Mouse (Mus musculus): ENCODE measurements at regions not wholly inside any gene's neighbourhood (a gene's known extent, or its start where the extent isn't known, plus 50 kb on each side); places are given as distances from the start of the nearest gene placed in this dataset.

DNA sequence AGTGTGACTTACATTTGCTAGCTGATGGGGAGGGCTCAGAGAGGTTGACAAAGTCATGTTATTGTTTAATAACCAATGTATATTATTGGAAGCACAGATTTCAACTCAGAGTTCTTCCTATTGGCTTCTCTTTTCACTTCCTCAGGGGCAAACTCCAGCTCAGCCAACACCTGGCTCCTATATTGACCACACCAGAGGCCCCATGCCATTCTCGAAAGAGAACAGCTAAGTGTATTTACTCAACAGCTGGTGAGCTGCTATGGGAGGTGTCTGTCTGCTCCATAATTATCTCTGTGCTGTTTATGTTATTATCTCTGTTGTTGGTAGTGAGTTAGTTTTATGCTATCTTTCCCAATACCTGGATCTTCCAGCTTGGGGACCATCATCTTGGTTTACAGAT lies 342.4 kb downstream of the Epha4 start:
- no peak for ATAC-seq (replicated peaks; ENCODE audit: low FRiP score, low TSS enrichment, poor library complexity, severe bottlenecking)

DNA sequence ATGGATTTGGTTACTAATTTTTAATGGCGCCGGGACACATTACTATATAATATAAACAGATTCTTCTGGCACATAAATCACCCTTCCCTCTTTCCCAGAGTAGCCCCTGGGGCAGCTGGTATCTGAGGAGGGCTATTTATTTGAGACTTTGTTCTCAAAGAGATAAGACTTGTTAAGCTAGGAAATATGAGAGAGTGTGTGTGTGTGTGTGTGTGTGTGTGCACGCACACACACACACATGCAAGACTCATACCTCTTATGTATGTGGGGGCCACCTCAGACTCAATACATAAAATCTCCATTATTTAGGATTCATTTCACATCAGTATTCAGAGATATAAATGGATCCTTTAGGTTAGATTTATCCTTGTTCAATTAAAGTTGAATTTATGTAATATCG lies 340.1 kb downstream of the Epha4 start:
- ATAC-seq (replicated peaks; ENCODE audit: low FRiP score, low TSS enrichment, poor library complexity, severe bottlenecking), result no peak

DNA sequence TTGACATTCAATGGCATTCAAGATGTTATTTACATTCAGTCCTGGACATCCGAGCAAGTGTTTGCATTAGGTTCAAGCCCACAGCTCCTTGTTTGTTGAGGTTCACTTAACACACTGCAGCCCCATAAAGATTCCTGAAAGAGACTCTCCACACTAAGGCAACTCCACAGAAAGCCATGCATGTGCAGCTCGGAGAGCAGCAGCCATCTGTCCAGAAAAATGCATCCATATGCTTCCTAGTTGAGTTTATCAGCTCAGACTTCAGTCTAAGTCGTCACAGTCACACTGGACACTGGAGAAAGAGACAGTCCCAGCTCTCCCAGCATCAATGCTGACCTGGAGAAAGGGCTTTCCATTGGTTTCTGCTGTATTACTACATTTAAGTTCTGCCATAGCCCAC lies 339.7 kb downstream of the Epha4 start:
- ATAC-seq (replicated peaks; ENCODE audit: low FRiP score, low TSS enrichment, poor library complexity, severe bottlenecking), result no peak

DNA sequence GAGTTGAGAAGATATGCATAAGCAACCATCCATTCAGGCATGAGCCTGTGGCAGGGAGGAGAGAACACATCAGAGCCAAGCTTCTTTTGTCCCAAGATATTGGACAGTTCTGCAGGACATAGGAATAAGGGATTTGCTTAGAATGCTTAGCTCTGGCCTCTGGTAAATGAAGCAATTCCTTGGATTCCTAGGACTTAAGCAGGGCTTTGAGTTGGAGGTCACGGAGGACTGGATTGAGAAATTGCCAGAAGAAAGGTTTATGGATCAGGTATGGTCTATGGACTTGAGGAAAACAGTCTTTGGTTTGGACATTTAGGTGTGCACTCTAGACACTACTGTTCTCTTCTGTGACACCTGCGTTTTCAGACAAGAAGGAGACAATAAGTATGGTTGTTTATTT lies 338.4 kb downstream of the Epha4 start:
- ATAC-seq (replicated peaks; ENCODE audit: low FRiP score, low TSS enrichment, poor library complexity, severe bottlenecking), result no peak

DNA sequence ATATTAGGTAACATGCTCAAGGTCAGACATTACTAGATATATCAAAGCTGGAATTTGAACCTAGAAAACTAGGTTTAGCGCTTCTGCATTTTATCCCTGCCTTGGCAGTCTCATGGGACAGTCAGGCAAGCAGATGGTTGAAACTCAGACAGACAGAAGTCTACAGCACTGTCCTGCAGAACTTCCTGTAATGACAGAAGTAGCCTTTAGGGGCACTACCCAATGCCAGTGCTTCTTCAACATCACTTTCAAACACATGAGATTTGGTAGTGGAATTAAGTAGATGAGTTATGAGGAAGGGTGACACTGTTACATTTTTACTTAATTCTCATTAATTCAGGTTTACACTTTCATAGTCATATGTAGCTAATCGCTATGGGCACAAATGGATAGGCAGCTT lies 330.9 kb downstream of the Epha4 start:
- ATAC-seq (replicated peaks; ENCODE audit: low FRiP score, low TSS enrichment, poor library complexity, severe bottlenecking), result peak; percentile 78

DNA sequence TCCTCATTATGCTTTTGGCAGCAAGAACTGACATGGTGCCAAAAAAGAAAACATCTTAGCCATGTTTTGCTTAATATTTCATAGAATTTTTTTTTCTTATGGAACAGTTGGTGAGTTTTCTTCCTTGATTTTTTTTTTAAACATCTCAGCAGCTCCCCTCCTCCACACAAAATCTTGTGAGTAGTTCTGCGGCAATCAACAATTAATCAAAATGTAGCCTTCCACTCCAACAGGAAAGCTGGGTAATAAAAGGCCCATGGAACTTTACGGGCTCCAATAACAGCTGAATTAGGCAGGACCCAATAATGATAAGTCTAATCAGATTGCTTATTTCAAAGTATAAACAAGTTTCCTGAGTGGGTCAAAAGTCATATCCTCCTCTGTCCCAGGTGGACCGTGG lies 324.7 kb downstream of the Epha4 start:
- no peak for ATAC-seq (replicated peaks; ENCODE audit: low FRiP score, low TSS enrichment, poor library complexity, severe bottlenecking)

DNA sequence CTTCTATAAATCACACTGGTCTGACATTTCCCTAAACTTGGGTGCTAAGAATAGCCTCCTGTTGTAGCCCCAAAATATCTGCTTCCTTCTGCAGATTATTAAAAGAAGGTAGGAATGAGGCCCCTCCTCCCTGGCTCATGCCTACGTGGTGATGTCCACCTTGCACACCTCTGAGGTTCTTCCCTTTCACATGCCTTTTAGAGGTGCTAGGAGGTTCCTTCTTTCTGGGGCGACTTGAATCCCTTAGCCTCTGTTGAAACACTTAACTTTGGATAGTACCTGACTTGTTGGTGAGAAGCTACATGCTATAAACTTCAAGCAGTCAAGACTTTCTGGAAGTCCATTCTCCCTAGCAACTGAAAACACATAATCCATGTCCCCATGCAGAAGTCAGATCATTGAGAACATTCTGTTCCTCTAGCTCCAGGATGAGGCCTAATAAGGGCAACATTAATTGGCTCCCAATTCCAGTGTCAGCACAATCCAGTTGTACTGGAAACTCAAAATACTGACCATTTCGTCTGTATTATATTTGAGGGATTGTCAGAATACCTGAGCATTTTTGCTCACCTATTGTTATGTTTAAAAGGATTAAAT lies 313.5 kb downstream of the Epha4 start:
- ATAC-seq (replicated peaks; ENCODE audit: low FRiP score, low TSS enrichment, poor library complexity, severe bottlenecking), result no peak

DNA sequence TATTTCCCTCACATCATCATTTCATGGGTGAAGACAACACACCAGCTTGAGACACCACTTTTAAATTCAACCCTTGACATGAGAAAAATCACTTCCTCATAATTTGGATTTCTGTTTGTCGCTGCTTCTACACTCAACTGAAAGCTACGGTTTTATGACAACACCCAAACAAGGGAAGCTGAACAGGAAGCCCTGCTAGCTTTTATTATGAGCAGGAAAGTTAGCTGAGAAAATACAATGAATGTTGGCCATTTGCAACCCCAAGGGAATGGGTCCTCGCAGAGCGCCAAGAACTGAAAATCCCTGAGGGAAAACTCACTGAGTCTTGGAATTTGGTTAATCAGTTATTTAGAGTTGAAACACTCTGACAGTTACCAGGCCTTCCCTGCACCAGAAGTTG lies 311.9 kb downstream of the Epha4 start:
- ATAC-seq (replicated peaks; ENCODE audit: low FRiP score, low TSS enrichment, poor library complexity, severe bottlenecking), result no peak

DNA sequence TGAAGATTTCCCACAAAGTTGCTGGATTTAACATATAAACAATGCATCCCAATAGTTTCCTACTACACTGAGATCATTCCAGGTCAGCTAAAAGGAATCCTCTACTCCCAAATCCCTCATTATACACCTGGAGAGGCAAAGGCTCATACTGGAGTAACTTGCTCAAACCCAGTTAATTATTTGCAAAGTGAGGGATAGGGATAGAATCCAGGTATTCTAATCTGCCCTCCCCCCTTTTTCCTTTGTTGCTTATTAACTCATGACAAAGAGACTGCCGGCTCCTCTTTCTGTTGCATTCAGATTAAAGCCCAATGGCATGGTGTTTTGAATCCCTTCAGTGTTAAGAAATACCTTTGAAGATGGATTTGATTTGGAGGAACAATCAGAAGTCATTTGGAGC lies 308.4 kb downstream of the Epha4 start:
- no peak for ATAC-seq (replicated peaks; ENCODE audit: low FRiP score, low TSS enrichment, poor library complexity, severe bottlenecking)

DNA sequence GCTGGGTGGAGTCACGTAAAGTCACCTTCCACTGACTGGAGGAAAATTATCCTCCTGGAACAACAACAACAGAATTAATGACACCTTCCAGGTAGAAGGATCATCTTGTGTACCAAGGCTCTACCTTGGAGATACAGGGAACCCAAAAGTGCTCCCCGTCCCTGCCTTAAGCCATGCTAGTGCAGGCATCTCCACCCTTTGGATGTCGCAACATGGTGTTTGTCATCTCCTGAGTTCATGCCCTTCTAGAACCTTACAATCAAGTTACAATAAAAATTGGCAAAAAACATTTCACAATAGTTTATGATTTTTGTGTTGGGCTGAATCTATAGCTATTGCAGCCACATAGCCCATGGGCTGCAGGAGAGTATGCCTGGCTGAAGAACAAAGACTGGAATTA lies 305.5 kb downstream of the Epha4 start:
- ATAC-seq (replicated peaks; ENCODE audit: low FRiP score, low TSS enrichment, poor library complexity, severe bottlenecking), result no peak

DNA sequence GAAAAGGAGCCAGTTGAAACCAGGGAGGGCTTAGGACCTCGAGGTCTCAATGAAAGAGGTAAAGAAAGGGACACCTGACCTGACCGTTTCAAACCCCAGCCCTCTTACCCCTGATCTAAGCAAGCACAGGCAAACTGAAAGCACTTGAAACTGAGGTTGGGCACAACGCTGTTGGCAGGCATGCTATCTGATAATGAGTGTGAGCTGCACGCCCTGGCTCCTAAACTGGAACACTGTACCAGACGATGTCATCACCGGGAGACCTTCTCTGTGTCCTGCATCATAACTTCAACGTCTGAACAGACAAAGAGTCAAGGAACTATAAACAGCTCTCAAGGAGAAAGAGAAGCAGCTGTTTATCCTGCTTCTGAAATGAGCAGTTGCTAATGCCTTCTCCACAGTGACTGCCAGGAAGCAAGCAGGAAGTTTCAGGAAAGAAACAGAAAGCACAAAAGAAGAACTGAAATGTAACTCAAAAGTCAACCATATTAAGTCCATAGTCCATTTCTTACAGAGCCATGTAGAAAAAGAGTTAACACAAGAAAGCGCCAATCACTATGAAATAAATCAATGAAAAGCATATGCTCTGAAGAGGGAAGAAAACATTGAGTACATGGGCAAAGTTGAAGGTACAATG lies 301.3 kb downstream of the Epha4 start:
- ATAC-seq (replicated peaks; ENCODE audit: low FRiP score, low TSS enrichment, poor library complexity, severe bottlenecking), result peak; percentile 98

DNA sequence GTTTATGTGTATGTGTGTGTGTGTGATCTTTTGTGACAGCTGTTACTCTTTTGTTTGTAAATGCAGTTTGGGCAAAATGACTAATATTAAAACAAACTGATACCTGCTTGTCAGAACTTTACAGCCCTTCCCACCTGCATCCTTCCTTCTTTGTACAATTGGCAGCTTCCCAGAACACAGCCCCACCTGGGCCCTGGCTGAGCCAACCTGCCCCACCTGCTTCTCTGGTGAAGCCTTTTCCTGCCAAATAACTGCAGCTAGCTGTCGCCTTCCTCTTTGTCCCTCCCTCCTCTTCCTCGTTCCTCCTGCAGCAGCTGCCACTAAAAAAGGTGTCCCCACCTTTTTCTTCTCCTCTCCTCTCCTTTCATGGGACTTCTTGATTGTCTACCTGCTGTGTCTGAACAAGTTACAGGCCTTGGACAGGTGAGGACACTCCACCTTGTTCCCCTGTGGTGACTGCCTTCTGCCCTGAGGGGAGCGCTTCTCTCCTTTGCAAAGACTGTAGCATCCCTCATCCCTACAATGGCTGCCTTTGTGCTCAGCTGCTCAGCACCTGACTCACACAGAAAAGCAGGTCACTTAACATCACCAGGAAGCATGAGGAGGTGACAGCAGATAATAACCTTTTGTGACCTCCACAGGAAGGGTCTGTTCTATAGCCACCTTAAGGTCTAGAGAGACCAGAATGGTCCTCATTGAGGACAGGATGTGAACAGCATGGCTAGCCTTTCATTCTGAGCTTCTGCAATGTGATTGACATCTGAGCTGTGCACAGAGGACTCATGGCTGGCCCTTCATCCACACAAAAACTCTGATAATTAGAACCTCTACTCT lies 295.2 kb downstream of the Epha4 start:
- ATAC-seq (replicated peaks; ENCODE audit: low FRiP score, low TSS enrichment, poor library complexity, severe bottlenecking), result no peak

DNA sequence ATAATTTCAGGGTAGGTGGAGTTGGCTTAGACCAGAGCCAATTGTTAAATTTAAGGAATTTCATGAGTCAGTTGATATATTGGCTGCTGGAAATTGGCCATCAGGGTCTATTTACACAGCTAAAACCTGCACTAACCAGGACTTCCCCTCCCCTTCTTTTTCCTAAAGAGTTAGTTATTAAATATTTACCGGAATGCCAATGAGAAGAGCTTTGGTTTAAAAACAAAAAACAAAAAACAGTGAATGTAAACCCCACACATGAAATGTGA lies 294.6 kb downstream of the Epha4 start:
- ATAC-seq (replicated peaks; ENCODE audit: low FRiP score, low TSS enrichment, poor library complexity, severe bottlenecking), result no peak

DNA sequence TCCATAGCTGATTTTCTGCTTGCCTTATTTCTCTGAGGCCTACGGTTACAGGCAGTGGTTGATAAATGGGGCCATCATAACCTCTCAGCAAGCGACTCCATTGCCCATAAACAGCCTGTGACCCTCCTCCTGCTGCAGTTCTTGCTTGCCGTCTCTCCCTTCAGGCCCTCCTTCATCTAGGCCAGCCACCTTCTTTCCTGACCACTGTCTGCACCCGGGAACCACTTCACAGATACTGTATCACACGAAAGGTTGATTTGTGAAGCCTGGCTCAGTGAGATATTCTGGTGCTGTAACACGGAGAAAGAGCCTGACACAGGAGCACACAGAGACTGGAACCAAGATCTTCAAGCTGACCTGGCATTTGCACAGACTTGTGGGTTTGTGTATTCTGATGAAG lies 294.1 kb downstream of the Epha4 start:
- ATAC-seq (replicated peaks; ENCODE audit: low FRiP score, low TSS enrichment, poor library complexity, severe bottlenecking), result peak; percentile 97

DNA sequence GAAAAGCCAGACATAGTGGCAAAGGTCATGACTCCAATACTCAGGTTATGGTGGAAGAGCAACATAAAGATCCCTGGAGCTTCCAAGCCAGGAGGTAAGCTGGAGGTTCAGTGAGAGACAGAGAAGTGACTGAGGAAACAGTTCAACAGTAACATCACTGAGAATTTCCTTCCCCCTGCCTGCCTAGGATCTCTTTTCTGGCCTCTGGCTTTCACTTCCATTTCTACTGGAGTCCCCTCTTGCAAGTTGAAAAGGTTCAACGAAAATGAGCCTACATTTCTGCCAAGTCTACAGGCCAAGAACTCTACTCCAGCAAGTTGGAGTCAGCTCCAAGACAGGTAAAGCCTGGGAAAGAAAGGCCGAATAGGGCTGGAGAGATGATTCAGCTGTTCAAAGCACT lies 293.0 kb downstream of the Epha4 start:
- ATAC-seq (replicated peaks; ENCODE audit: low FRiP score, low TSS enrichment, poor library complexity, severe bottlenecking), result no peak

DNA sequence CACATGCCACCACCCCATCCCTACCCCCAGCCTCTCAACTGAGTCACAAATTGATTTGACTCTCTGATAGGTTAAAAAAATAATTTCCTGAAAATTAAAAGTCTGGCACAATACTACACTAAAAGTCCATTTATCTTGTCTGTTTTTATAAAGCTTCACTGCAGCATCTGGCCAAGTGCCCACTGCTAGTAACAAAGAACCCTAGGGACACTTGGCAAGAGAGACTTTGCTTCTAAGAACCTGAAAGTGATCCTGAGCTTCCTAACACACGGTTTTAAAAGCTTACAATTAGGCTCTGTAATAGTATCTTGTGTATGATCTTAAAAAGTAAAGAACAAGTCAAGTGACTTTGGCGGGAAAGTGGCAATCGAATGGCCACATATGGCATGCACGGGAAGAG lies 288.3 kb downstream of the Epha4 start:
- ATAC-seq (replicated peaks; ENCODE audit: low FRiP score, low TSS enrichment, poor library complexity, severe bottlenecking), result no peak

DNA sequence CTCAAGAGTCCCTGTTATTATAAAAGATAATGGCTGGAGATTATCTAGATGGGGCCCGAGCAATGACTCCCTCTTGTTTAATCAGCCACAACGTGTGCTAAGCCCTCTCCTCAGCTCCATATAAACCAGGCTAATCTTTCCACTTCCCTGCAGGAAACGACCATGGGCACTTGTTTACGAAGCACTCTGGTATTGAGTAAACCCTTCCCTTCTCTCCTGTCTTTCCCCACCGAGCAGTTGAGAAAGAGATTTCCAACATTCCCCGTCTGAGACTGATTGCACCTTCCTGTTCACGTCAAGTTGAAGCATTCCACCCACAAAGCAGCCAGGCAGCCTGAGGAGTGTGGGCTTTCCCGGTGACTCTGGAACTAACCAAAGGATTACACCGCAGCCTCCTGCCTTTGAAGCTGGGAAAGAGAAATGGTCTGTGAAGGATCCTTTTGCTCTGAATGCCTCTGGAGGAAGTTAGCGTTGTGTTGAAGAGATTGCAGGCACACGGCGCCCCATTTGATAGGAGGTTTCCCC lies 287.8 kb downstream of the Epha4 start:
- ATAC-seq (replicated peaks; ENCODE audit: low FRiP score, low TSS enrichment, poor library complexity, severe bottlenecking), result no peak

DNA sequence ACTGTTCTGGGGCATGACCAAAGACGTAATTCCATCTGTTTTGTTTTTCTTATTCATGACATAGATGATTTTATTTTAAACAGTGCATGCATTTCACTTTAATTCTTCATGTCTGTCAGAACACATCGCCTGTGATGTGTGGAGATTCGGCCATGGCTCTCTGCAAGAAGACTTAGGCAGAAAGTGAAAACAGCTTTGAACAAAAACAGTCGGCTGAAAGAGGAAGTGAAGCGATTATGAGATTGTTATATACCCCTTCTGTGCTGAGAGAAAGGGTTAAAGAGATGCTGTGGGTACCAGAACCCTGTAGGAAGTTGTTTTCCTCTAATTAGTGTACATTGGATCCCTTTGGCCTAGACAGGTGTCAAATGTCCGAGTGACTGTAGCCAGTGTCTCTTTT lies 287.1 kb downstream of the Epha4 start:
- no peak for ATAC-seq (replicated peaks; ENCODE audit: low FRiP score, low TSS enrichment, poor library complexity, severe bottlenecking)

DNA sequence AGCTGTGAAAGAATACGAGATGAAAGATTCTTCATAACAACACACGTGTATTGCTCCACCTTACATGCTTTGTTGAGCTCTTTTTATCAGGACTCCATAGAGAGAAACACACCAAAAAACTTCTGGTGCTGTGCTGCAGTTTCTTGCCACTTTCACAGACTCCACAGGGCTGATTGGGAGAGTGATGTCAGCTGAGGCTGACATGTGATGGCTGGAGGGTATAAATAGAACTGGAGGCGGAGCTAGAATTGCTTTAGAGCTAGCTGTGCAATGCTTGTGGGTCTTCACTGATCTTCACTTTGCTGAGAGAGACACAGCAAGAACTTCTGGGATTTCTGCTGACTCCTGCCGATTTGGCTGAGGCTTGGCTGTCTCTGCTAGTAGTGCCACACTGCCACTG lies 285.3 kb downstream of the Epha4 start:
- ATAC-seq (replicated peaks; ENCODE audit: low FRiP score, low TSS enrichment, poor library complexity, severe bottlenecking), result no peak

DNA sequence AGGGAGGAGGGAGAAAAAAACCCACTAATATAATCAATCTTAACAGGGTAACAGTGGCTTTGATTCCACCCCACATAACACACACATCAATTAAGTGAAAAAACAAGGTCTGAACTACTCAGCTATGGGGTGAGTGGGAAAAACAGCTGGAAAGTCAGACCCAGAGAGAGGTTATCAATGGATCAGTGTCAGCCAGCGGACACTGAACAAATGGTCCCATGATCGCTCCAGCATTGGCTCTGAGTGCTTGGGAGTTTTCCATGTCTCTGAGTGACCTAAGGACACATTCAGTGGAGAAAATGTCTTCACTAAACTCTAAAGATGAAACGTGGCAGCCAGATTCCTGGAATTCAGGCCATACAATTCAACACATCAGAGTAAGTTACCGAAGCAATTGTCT lies 281.9 kb downstream of the Epha4 start:
- no peak for ATAC-seq (replicated peaks; ENCODE audit: low FRiP score, low TSS enrichment, poor library complexity, severe bottlenecking)

DNA sequence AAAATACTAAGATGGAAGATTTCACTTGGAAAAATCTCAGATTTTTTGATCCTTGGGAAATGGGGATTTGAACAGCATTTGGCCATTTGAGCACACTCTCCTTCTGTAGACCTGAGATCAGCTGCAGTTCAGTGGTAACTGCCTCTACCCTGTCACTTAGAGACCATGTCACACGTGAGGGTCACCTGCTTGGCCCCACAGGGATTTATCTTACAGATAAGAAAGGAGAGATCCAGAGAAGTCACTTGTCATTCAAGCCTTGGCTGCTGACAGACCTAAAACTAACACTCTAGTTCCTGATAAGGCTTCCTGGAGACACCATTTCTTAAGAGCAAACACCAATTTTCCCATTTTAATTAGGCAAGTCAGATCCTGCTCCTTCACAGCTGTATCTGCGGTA lies 270.2 kb downstream of the Epha4 start:
- no peak for ATAC-seq (replicated peaks; ENCODE audit: low FRiP score, low TSS enrichment, poor library complexity, severe bottlenecking)

Data from megakaryocyte-erythroid progenitor cell, adult 5-6 weeks (primary cell).